Mouse (Mus musculus) heart, embryonic 12.5 days (tissue): ENCODE measurements around the gene Kremen1. TPM values are rescaled to one million over a fixed set of nuclear protein-coding genes. Genes with fewer than 3 reads are reported as not detected.

Source experiments
- ATAC-seq: fragments of 200-750 bp; cut with Nextera tagmentation; 2 replicates; pipeline ENCODE4 v1.8.0; 2017; ENCODE audit warnings: moderate TSS enrichment, moderate library complexity; ENCODE audit not compliant: insufficient number of reproducible peaks, low FRiP score
- H3K27ac ChIP-seq: fragments of 300-500 bp; sonication (generic); 2 replicates; pipeline ENCODE4 v1.5.1; 2016; ENCODE audit warnings: mild to moderate bottlenecking, moderate library complexity; ENCODE audit not compliant: poor library complexity, severe bottlenecking
- H3K27me3 ChIP-seq: fragments of 300-500 bp; sonication (generic); replicated peaks from 2 replicates; pipeline ENCODE4 v1.6.1; 2016; ENCODE audit warnings: mild to moderate bottlenecking, moderate library complexity
- H3K36me3 ChIP-seq: fragments of 300-500 bp; sonication (generic); 2 replicates; pipeline ENCODE4 v1.6.1; 2016; ENCODE audit warnings: mild to moderate bottlenecking, moderate library complexity
- H3K4me1 ChIP-seq: fragments of 300-500 bp; sonication (generic); replicated peaks from 2 replicates; pipeline ENCODE4 v1.6.1; 2016; ENCODE audit warnings: mild to moderate bottlenecking
- H3K4me2 ChIP-seq: fragments of 300-500 bp; sonication (generic); 2 replicates; pipeline ENCODE4 v1.6.1; 2016; ENCODE audit warnings: mild to moderate bottlenecking, moderate library complexity
- H3K4me3 ChIP-seq: fragments of 300-500 bp; sonication (generic); 2 replicates; pipeline ENCODE4 v1.5.1; 2016; ENCODE audit warnings: mild to moderate bottlenecking
- H3K9ac ChIP-seq: fragments of 300-500 bp; sonication (generic); 2 replicates; pipeline ENCODE4 v1.6.1; 2016; ENCODE audit warnings: mild to moderate bottlenecking, moderate library complexity
- H3K9me3 ChIP-seq: fragments of 300-500 bp; sonication (generic); replicated peaks from 2 replicates; pipeline ENCODE4 v1.6.1; 2016; ENCODE audit warnings: mild to moderate bottlenecking, moderate library complexity
- WGBS: fragments of 180-500 bp; shearing (Covaris S2); methylation state at CpG from one replicate; pipeline ENCODE4 v1.1.7; 2016; 5-methylcytosine and 5-hydroxymethylcytosine counted together
- polyA plus RNA-seq: library from polyadenylated mRNA; unstranded; fragments of >200 nt; fragmentation: Nextera tagmentation; extraction: Ambion mirVana; gene quantifications from 2 replicates; pipeline ENCODE4 v1.2.1, GENCODE M21; 2016

Gene Kremen1
- polyA plus RNA-seq, 1 experiment from 2014 or later: 40.1 TPM

- H3K27me3 ChIP-seq: no peaks in the 10 kb centered on the region
- peaks cover 52% of the 10 kb centered on the region for H3K4me1 ChIP-seq
- H3K4me2 ChIP-seq: peak overlapping the region; percentile 57
- H3K9me3 ChIP-seq: no peaks in the 10 kb centered on the region
- no peak overlapping the region for H3K9ac ChIP-seq
- no peak for ATAC-seq
- 42% methylated on average over 8 of the region's 8 CpGs for WGBS
- no peak overlapping the region for H3K4me3 ChIP-seq
- H3K36me3 ChIP-seq: peaks cover 25% of the 10 kb centered on the region
- peak overlapping the region; percentile 60 for H3K27ac ChIP-seq
Measured at GRCm38 (mm10) chr11:5244749-5245130, 16.6 kb downstream of the Kremen1 start.

GRCm38 (mm10) chr11:5243812-5244748 lies 17.3 kb downstream of the Kremen1 start:
- Histone ChIP-seq H3K4me3 (peak overlapping the region; percentile 4; the same call in 1 of the 2 replicates), H3K27me3 (no peaks in the 10 kb centered on the region), H3K4me1 (peaks cover 59% of the 10 kb centered on the region), H3K36me3 (peaks cover 25% of the 10 kb centered on the region), H3K4me2 (peak overlapping the region; percentile 57), H3K9me3 (no peaks in the 10 kb centered on the region), H3K9ac (peak overlapping the region; percentile 16; the same call in 1 of the 2 replicates), H3K27ac (peak overlapping the region; percentile 60)
- WGBS: 41% methylated on average over 24 of the region's 24 CpGs
- ATAC-seq: no peak

GRCm38 (mm10) chr11:5243208-5243607 lies 18.1 kb downstream of the Kremen1 start:
- ATAC-seq: no peak
- Histone ChIP-seq H3K4me1 (peaks cover 56% of the 10 kb centered on the region), H3K4me3 (no peak overlapping the region), H3K4me2 (no peak overlapping the region), H3K36me3 (peaks cover 29% of the 10 kb centered on the region), H3K9ac (no peak overlapping the region), H3K9me3 (no peaks in the 10 kb centered on the region), H3K27me3 (no peaks in the 10 kb centered on the region), H3K27ac (no peak overlapping the region)
- 88% methylated on average over 7 of the region's 7 CpGs for WGBS

GRCm38 (mm10) chr11:5242158-5242557 lies 19.2 kb downstream of the Kremen1 start:
- Histone ChIP-seq H3K27ac (no peak overlapping the region), H3K4me2 (no peak overlapping the region), H3K27me3 (no peaks in the 10 kb centered on the region), H3K9me3 (no peaks in the 10 kb centered on the region), H3K4me1 (peaks cover 50% of the 10 kb centered on the region), H3K36me3 (peaks cover 39% of the 10 kb centered on the region), H3K4me3 (no peak overlapping the region), H3K9ac (no peak overlapping the region)
- no peak for ATAC-seq
- WGBS: 88% methylated on average over 8 of the region's 8 CpGs

GRCm38 (mm10) chr11:5239706-5240690 lies 21.4 kb downstream of the Kremen1 start:
- H3K4me3 ChIP-seq: no peak overlapping the region
- no peaks in the 10 kb centered on the region for H3K27me3 ChIP-seq
- H3K27ac ChIP-seq: peak overlapping the region; percentile 89
- H3K4me1 ChIP-seq: peaks cover 48% of the 10 kb centered on the region
- ATAC-seq: peak; percentile 75
- 6% methylated on average over 10 of the region's 10 CpGs for WGBS
- H3K9ac ChIP-seq: peak overlapping the region; percentile 46; the same call in 1 of the 2 replicates
- peaks cover 44% of the 10 kb centered on the region for H3K36me3 ChIP-seq
- no peaks in the 10 kb centered on the region for H3K9me3 ChIP-seq
- peak overlapping the region; percentile 17 for H3K4me2 ChIP-seq

GRCm38 (mm10) chr11:5219910-5220447 lies 41.4 kb downstream of the Kremen1 start:
- Histone ChIP-seq H3K4me1 (peaks cover 24% of the 10 kb centered on the region), H3K9me3 (no peaks in the 10 kb centered on the region)
- WGBS: 60% methylated on average over 6 of the region's 6 CpGs

GRCm38 (mm10) chr11:5219371-5219770 lies 42.0 kb downstream of the Kremen1 start:
- Histone ChIP-seq H3K4me3 (no peak overlapping the region), H3K4me1 (peaks cover 24% of the 10 kb centered on the region), H3K36me3 (peaks cover 2% of the 10 kb centered on the region; the same call in 1 of the 2 replicates), H3K9me3 (no peaks in the 10 kb centered on the region), H3K27ac (no peak overlapping the region), H3K27me3 (no peaks in the 10 kb centered on the region), H3K4me2 (no peak overlapping the region), H3K9ac (no peak overlapping the region)
- no peak for ATAC-seq
- WGBS: 81% methylated on average over 4 of the region's 4 CpGs

More at GRCm38 (mm10) chr11:5219910-5220447, 41.4 kb downstream of the Kremen1 start:
- Histone ChIP-seq H3K4me2 (no peak overlapping the region), H3K27me3 (no peaks in the 10 kb centered on the region), H3K36me3 (no peaks in the 10 kb centered on the region), H3K9ac (no peak overlapping the region), H3K4me3 (no peak overlapping the region), H3K27ac (no peak overlapping the region)
- ATAC-seq: no peak

GRCm38 (mm10) chr11:5215401-5216187 lies 45.8 kb downstream of the Kremen1 start:
- peaks cover 12% of the 10 kb centered on the region for H3K4me1 ChIP-seq
- no peak overlapping the region for H3K27ac ChIP-seq
- no peak overlapping the region for H3K4me2 ChIP-seq
- no peak overlapping the region for H3K4me3 ChIP-seq
- no peaks in the 10 kb centered on the region for H3K9me3 ChIP-seq
- H3K36me3 ChIP-seq: peaks cover 12% of the 10 kb centered on the region
- no peak overlapping the region for H3K9ac ChIP-seq
- H3K27me3 ChIP-seq: no peaks in the 10 kb centered on the region
- ATAC-seq: no peak
- WGBS: 80% methylated on average over 14 of the region's 14 CpGs

- Histone ChIP-seq H3K4me3 (no peak overlapping the region), H3K36me3 (peaks cover 20% of the 10 kb centered on the region), H3K9ac (no peak overlapping the region), H3K4me2 (no peak overlapping the region), H3K4me1 (peaks cover 9% of the 10 kb centered on the region), H3K27ac (no peak overlapping the region), H3K27me3 (no peaks in the 10 kb centered on the region), H3K9me3 (no peaks in the 10 kb centered on the region)
- WGBS: 72% methylated on average over 6 of the region's 6 CpGs
- ATAC-seq: no peak
Measured at GRCm38 (mm10) chr11:5214483-5215040, 46.8 kb downstream of the Kremen1 start.

- peaks cover 88% of the 10 kb centered on the region for H3K36me3 ChIP-seq
- WGBS: 78% methylated on average over 6 of the region's 6 CpGs
- H3K9ac ChIP-seq: no peak overlapping the region
- H3K9me3 ChIP-seq: no peaks in the 10 kb centered on the region
- H3K4me1 ChIP-seq: no peaks in the 10 kb centered on the region
- no peak overlapping the region for H3K4me2 ChIP-seq
- ATAC-seq: no peak
- H3K27me3 ChIP-seq: no peaks in the 10 kb centered on the region
- no peak overlapping the region for H3K27ac ChIP-seq
- H3K4me3 ChIP-seq: no peak overlapping the region
Measured at GRCm38 (mm10) chr11:5203054-5203453, 58.3 kb downstream of the Kremen1 start.
